Mouse (Mus musculus) embryonic facial prominence, embryonic 10.5 days (tissue): ENCODE results near the gene Vps50. TPM values are rescaled to one million over a fixed set of nuclear protein-coding genes. Genes with fewer than 3 reads are reported as not detected.
"Not testable (repeated sequence)": the region's sequence is repeated elsewhere in the genome, so short reads cannot be mapped to it uniquely, and the experiment has no call there.

Experiments
- DNase-seq: peaks from one replicate; pipeline ENCODE4 v3.0.0-alpha.2; 2017; ENCODE audit warnings: low spot score
- H3K27ac ChIP-seq: fragments of 300-500 bp; sonication (generic); replicated peaks from 2 replicates; pipeline ENCODE4 v1.5.1; 2016; ENCODE audit warnings: mild to moderate bottlenecking
- H3K27me3 ChIP-seq: fragments of 300-500 bp; sonication (generic); replicated peaks from 2 replicates; pipeline ENCODE4 v1.6.1; 2016; ENCODE audit warnings: low read depth, mild to moderate bottlenecking; ENCODE audit not compliant: poor library complexity, severe bottlenecking
- H3K36me3 ChIP-seq: fragments of 300-500 bp; sonication (generic); replicated peaks from 2 replicates; pipeline ENCODE4 v1.6.1; 2016; ENCODE audit warnings: mild to moderate bottlenecking, moderate library complexity
- H3K4me1 ChIP-seq: fragments of 300-500 bp; sonication (generic); 2 replicates; pipeline ENCODE4 v1.6.1; 2016
- H3K4me3 ChIP-seq: fragments of 300-500 bp; sonication (generic); 2 replicates; pipeline ENCODE4 v1.5.1; 2016; ENCODE audit warnings: mild to moderate bottlenecking, moderate library complexity
- H3K9me3 ChIP-seq: fragments of 300-500 bp; sonication (generic); 2 replicates; pipeline ENCODE4 v1.6.1; 2016; ENCODE audit warnings: mild to moderate bottlenecking
- WGBS: fragments of 180-500 bp; shearing (Covaris S2); methylation state at CpG from one replicate; pipeline ENCODE4 v1.1.7; 2016; 5-methylcytosine and 5-hydroxymethylcytosine counted together
- polyA plus RNA-seq: library from polyadenylated mRNA; unstranded; fragments of >200 nt; fragmentation: Nextera tagmentation; extraction: Ambion mirVana; gene quantifications from 2 replicates; pipeline ENCODE4 v1.2.1, GENCODE M21; 2016

Vps50 gene
- polyA plus RNA-seq, 1 experiment from 2014 or later: 33.7 TPM

DNA sequence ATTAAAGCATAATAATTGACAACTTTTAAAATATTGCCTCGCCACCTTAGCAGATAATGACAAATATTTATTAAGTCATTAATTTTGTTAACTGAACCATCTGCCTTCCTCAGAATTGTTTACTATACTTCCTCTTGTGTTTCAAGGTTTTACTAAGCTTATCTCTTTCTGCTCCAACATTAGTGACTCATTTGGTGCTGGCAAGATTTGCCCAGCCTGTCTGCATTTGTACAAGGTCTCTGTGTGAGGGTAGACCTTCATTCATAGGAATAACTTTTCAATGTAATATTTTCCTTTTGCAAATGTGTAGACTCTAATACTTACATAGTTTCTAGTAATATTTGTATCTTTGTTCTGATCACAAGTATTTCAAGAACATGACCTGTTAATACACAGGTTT lies 87.2 kb downstream of the Vps50 start:
- 92% methylated on average over 1 of the region's 1 CpGs for WGBS
- no peak overlapping the region for H3K4me3 ChIP-seq
- H3K27me3 ChIP-seq: no peaks in the 10 kb centered on the region
- no peaks in the 10 kb centered on the region for H3K4me1 ChIP-seq
- no peaks in the 10 kb centered on the region for H3K9me3 ChIP-seq
- H3K36me3 ChIP-seq: peaks cover 13% of the 10 kb centered on the region
- H3K27ac ChIP-seq: no peak overlapping the region
- no peak for DNase-seq

DNA sequence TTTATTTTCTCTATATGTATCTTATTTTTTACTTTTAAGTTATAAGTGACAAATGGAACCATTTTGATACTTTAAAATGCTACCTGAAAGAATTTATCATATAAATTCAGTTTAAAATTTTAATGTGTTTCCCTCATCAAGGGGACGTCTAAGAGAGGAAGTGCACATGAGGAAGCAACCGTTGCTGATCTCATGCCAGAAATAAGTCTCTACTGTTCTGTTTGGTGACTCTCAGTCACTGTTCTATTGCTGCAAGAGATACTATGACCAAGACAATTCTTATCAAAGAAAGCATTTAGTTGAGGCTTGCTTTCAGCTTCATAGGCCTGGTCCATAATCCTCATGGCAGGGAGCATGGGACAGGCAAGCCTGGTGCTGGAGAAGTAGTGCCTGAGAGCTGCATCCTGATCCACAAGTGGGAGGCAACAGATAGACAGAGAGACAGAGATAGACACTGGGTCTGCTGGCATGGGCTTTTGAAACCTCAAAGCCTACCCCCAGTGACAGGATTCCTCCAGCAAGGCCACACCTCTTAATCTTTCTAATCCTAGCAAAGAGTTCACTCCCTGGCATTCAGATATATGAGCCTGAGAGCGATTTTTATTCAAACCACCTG lies 92.2 kb downstream of the Vps50 start:
- H3K4me1 ChIP-seq: no peaks in the 10 kb centered on the region
- no peak overlapping the region for H3K4me3 ChIP-seq
- peaks cover 20% of the 10 kb centered on the region for H3K36me3 ChIP-seq
- H3K27ac ChIP-seq: no peak overlapping the region
- H3K27me3 ChIP-seq: no peaks in the 10 kb centered on the region
- no peaks in the 10 kb centered on the region for H3K9me3 ChIP-seq
- DNase-seq: no peak
- WGBS: 90% methylated on average over 3 of the region's 3 CpGs

DNA sequence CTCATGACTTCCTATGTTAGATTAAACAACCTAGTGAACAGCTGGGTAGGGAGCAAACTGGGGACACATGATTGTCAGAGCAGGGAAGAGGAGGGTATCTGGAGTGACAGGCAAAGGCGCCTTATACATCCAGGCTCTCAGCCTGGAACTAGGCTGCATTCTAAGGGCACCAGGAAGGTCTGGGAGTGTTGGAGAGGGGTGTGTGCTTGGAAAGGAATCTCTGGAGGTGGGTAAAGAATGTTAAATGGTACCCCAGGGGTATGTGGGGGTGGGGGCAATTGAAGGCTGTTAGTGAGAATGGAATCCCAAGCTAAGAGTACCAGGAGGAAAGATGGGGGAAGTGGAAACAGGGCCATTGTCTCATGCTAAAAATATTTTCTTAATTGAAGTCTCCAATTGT lies 96.1 kb downstream of the Vps50 start:
- Histone ChIP-seq H3K4me1 (no peaks in the 10 kb centered on the region), H3K36me3 (peaks cover 22% of the 10 kb centered on the region), H3K9me3 (no peaks in the 10 kb centered on the region), H3K27ac (no peak overlapping the region), H3K4me3 (no peak overlapping the region), H3K27me3 (no peaks in the 10 kb centered on the region)
- no peak for DNase-seq
- 82% methylated on average over 1 of the region's 1 CpGs for WGBS

GRCm38 (mm10) chr6:3612827-3613226 lies 114.6 kb downstream of the Vps50 start:
- H3K27me3 ChIP-seq: no peaks in the 10 kb centered on the region
- WGBS: 92% methylated on average over 2 of the region's 2 CpGs
- DNase-seq: no peak
- no peak overlapping the region for H3K4me3 ChIP-seq
- no peaks in the 10 kb centered on the region for H3K9me3 ChIP-seq
- H3K27ac ChIP-seq: no peak overlapping the region
- no peaks in the 10 kb centered on the region for H3K4me1 ChIP-seq
- H3K36me3 ChIP-seq: no peaks in the 10 kb centered on the region

GRCm38 (mm10) chr6:3620428-3621387 lies 122.5 kb downstream of the Vps50 start:
- not testable (repeated sequence) for H3K27ac ChIP-seq, H3K4me1 ChIP-seq, H3K27me3 ChIP-seq, H3K36me3 ChIP-seq, H3K9me3 ChIP-seq, H3K4me3 ChIP-seq
- peak; percentile 10 for DNase-seq
- WGBS: 67% methylated on average over 11 of the region's 13 CpGs

Other genes starting within 250 kb of the Vps50 start
- gene Samd9l, start 98.8 kb upstream of the Vps50 start, polyA plus RNA-seq: 0.24 and 0.37 TPM in 2 replicates
- gene Hepacam2, start 84 bp upstream of the Vps50 start, polyA plus RNA-seq: 0.36 and 0.72 TPM in 2 replicates